Mouse (Mus musculus): ENCODE results near the gene Scube2. TPM values are rescaled to one million over a fixed set of nuclear protein-coding genes. Genes with fewer than 3 reads are reported as not detected.

Gene Scube2
- 0.55 TPM for polyA plus RNA-seq (2014; fragmentation: Illumina TruSeq; extraction: RNeasy Lipid Tissue Mini Kit (QIAGEN cat#74804); ENCODE audit: low read depth, low replicate concordance)

GRCm38 (mm10) chr7:109865370-109866229 lies at the start of gene Scube2:
Scube2 (minus strand) TSS chr7:109865679.

GRCm38 (mm10) chr7:109781470-109782203 lies 83.8 kb downstream of the Scube2 start, which contains the start of gene Nrip3:
Nrip3 (minus strand) TSS chr7:109782025.

GRCm38 (mm10) chr7:109752008-109752925 lies 113.2 kb downstream of the Scube2 start, which contains the start of gene Tmem9b:
Tmem9b (minus strand) TSS chr7:109752875.

Other genes with a start within 250 kb of the Scube2 start
- 36.6 TPM for gene St5, start 162.1 kb downstream of the Scube2 start, polyA plus RNA-seq (2014; fragmentation: Illumina TruSeq; extraction: RNeasy Lipid Tissue Mini Kit (QIAGEN cat#74804); ENCODE audit: low read depth, low replicate concordance)
- 29.0 TPM for gene Akip1, start 162.0 kb downstream of the Scube2 start, polyA plus RNA-seq (2014; fragmentation: Illumina TruSeq; extraction: RNeasy Lipid Tissue Mini Kit (QIAGEN cat#74804); ENCODE audit: low read depth, low replicate concordance)
- gene BC051019, start 141.8 kb downstream of the Scube2 start, polyA plus RNA-seq (2014; fragmentation: Illumina TruSeq; extraction: RNeasy Lipid Tissue Mini Kit (QIAGEN cat#74804); ENCODE audit: low read depth, low replicate concordance), result 2.9 TPM
- gene Ascl3, start 134.0 kb downstream of the Scube2 start, polyA plus RNA-seq (2014; fragmentation: Illumina TruSeq; extraction: RNeasy Lipid Tissue Mini Kit (QIAGEN cat#74804); ENCODE audit: low read depth, low replicate concordance), result not detected
- gene Tmem9b, start 112.8 kb downstream of the Scube2 start, polyA plus RNA-seq (2014; fragmentation: Illumina TruSeq; extraction: RNeasy Lipid Tissue Mini Kit (QIAGEN cat#74804); ENCODE audit: low read depth, low replicate concordance), result 45.7 TPM
- 0.31 TPM for gene Nrip3, start 83.7 kb downstream of the Scube2 start, polyA plus RNA-seq (2014; fragmentation: Illumina TruSeq; extraction: RNeasy Lipid Tissue Mini Kit (QIAGEN cat#74804); ENCODE audit: low read depth, low replicate concordance)
- 54.5 TPM for gene Dennd5a, start 94.8 kb upstream of the Scube2 start, polyA plus RNA-seq (2014; fragmentation: Illumina TruSeq; extraction: RNeasy Lipid Tissue Mini Kit (QIAGEN cat#74804); ENCODE audit: low read depth, low replicate concordance)
- 44.7 TPM for gene Tmem41b, start 121.2 kb upstream of the Scube2 start, polyA plus RNA-seq (2014; fragmentation: Illumina TruSeq; extraction: RNeasy Lipid Tissue Mini Kit (QIAGEN cat#74804); ENCODE audit: low read depth, low replicate concordance)
- gene Ipo7, start 152.6 kb upstream of the Scube2 start, polyA plus RNA-seq (2014; fragmentation: Illumina TruSeq; extraction: RNeasy Lipid Tissue Mini Kit (QIAGEN cat#74804); ENCODE audit: low read depth, low replicate concordance), result 45.8 TPM
- gene Zfp143, start 195.5 kb upstream of the Scube2 start, polyA plus RNA-seq (2014; fragmentation: Illumina TruSeq; extraction: RNeasy Lipid Tissue Mini Kit (QIAGEN cat#74804); ENCODE audit: low read depth, low replicate concordance), result 7.7 TPM

Measured in adipose tissue, adult 10 weeks (tissue).